In the genomic region with DNA sequence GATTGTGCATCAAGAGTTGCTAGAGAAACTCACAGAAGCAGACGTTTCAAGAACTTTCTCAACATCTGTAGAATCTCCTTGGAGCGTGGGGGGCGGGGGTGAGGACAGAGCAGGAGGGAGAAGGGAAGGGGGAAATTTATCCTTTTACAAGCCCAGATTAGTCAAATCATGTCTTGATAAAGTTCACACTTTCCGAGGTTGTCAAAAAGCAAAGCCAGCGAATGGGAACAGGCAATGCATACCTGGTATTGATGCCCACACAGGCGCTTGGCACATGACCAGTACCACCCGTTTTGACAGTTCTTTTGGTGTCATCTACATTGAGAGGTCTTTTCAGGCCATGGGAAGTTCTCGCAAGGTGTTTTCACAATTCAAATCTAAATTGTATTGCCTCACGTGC, we compare ENCODE assay signal across 25 mouse cellular contexts.
"Had no signal": no experiment of that assay in that cellular context is flagged by ENCODE, and none has a peak within 500 bp of the region (broad histone marks: within the 10 kb centered on the region; RNA-seq: fewer than 3 reads in every experiment).

No protein-coding gene starts in this region.

- DNase-seq: cerebellum, adult 2 months; cerebellum, adult 8-10 months; cerebellum, adult 9-10 months; cerebellum, adult 9-11 months; cerebellum, postnatal 10 days; cerebellum, postnatal 14 days; cerebellum, postnatal 25 days; cerebellum, postnatal 36 days; embryo, embryonic 11 days; forebrain, postnatal 0 days; gastrocnemius, adult 2 months; gastrocnemius, postnatal 10 days; gastrocnemius, postnatal 14 days; gastrocnemius, postnatal 25 days; gastrocnemius, postnatal 36 days; heart, adult 2 months had no signal

- H3K27me3 ChIP-seq: embryonic facial prominence, embryonic 12.5 days; embryonic facial prominence, embryonic 13.5 days; embryonic facial prominence, embryonic 15.5 days; forebrain, embryonic 12.5 days; forebrain, embryonic 13.5 days; forebrain, embryonic 15.5 days had no signal

- H3K36me3 ChIP-seq: embryonic facial prominence, embryonic 10.5 days; embryonic facial prominence, embryonic 12.5 days; forebrain, embryonic 10.5 days; forebrain, embryonic 12.5 days; forebrain, embryonic 15.5 days had no signal

- H3K9me3 ChIP-seq: embryonic facial prominence, embryonic 10.5 days; embryonic facial prominence, embryonic 12.5 days; embryonic facial prominence, embryonic 13.5 days; embryonic facial prominence, embryonic 15.5 days; forebrain, embryonic 10.5 days; forebrain, embryonic 12.5 days; forebrain, embryonic 13.5 days; forebrain, embryonic 15.5 days had no signal

- H3K27ac ChIP-seq: embryonic facial prominence, embryonic 10.5 days; embryonic facial prominence, embryonic 12.5 days; embryonic facial prominence, embryonic 13.5 days; embryonic facial prominence, embryonic 15.5 days; forebrain, embryonic 10.5 days; forebrain, embryonic 12.5 days; forebrain, embryonic 13.5 days; forebrain, embryonic 15.5 days; gastrocnemius, adult 2 months; heart, adult 2 months had no signal

- H3K4me3 ChIP-seq: embryonic facial prominence, embryonic 10.5 days; embryonic facial prominence, embryonic 12.5 days; embryonic facial prominence, embryonic 13.5 days; embryonic facial prominence, embryonic 15.5 days; erythroblast, embryonic 14.5 days; forebrain, embryonic 10.5 days; forebrain, embryonic 12.5 days; forebrain, embryonic 13.5 days; forebrain, embryonic 15.5 days; gastrocnemius, adult 2 months; heart, adult 2 months had no signal

- H3K4me1 ChIP-seq: embryonic facial prominence, embryonic 10.5 days; embryonic facial prominence, embryonic 12.5 days; forebrain, embryonic 10.5 days; forebrain, embryonic 12.5 days; forebrain, embryonic 13.5 days; forebrain, embryonic 15.5 days had no signal
